Mouse (Mus musculus) liver, postnatal 0 days (tissue): Measurements from ENCODE around the gene Pgbd5.

Source experiments
- CTCF ChIP-seq: sonication (generic); IDR thresholded peaks from 2 replicates; pipeline ENCODE4 v1.5.1; 2016; ENCODE audit warnings: antibody characterized with exemption, low read depth
- EP300 ChIP-seq: IDR thresholded peaks from 2 replicates; pipeline ENCODE4 v1.6.1; 2016; ENCODE audit warnings: antibody characterized with exemption, low read depth, mild to moderate bottlenecking

DNA sequence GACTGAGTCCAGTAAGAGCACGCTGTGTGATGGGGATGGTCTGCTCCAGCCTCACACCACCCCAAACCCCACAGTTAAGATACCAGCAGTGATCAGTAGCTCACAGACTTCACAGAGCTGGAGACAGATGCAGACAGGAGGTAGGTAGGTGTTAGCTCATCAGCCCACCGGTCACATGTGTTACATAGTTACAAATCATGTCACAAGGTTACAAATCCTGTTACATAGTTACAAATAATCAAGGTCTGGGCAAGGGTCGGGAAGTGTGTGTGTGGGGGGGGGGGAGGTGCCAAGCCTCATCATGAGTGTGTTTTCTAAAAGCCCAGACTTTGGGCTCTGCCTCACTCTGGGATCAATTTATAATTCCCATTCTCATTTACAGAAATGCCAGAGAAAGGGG, 78.5 kb downstream of the Pgbd5 start:
- TF ChIP-seq CTCF (no peak), EP300 (no peak)
